Mouse (Mus musculus) left cerebral cortex, adult 11 months (tissue): Measurements from ENCODE around the gene Bcl11a.

Source experiments
- DNase-seq: peaks from one replicate; pipeline ENCODE4 v3.0.0; 2022; ENCODE audit warnings: low spot score

Gene Bcl11a

DNA sequence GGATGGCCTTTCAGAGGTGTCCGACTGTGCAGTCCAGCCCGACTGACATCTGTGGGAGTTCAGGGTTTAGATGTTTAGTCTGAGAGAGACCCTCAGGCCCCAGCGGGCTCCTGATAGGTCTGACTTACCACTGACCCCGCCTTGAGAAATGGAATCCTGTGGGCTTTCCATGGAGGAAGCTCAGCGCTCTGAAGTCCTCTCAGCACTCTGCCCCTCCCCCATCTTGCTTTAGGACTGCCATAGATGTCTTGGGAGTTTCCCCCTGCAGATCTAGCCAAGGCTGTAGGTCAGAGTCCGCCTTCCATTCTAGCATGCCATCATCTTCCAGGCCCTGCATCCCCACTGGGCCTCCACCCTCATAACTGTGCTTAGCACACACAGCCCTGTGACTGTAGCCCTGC lies 131.1 kb downstream of the Bcl11a start:
- DNase-seq, result no peak

DNA sequence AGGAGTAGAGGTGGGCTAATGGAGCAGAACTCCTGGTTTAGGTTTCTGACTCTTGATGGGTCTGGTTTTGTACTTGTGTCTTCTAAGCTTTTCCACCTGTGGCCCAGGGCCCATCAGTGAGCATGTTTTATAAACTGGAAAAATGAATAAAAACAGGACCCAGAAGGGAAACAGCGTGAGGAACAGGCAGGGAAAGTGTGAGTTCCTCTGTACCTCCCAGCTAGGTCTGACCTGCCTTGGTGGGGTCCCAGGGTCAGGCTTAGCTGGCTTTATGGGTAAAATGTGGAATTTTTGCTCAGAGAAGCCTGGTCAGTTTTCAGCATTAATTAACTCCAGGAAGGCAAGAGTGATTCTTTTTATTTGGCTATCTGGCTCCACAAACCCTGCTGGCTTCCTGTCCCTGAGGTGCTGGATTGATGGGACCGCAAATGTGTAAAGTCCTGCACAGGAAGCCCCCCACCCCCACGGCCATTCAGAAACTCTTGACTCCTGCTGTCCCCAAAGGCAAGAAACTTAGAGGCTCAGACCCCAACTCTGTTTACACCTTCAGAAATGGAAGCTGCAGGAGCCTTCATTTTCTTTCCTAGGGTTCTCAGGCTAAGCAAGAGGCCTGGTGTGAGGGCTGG lies 136.8 kb downstream of the Bcl11a start:
- no peak for DNase-seq

DNA sequence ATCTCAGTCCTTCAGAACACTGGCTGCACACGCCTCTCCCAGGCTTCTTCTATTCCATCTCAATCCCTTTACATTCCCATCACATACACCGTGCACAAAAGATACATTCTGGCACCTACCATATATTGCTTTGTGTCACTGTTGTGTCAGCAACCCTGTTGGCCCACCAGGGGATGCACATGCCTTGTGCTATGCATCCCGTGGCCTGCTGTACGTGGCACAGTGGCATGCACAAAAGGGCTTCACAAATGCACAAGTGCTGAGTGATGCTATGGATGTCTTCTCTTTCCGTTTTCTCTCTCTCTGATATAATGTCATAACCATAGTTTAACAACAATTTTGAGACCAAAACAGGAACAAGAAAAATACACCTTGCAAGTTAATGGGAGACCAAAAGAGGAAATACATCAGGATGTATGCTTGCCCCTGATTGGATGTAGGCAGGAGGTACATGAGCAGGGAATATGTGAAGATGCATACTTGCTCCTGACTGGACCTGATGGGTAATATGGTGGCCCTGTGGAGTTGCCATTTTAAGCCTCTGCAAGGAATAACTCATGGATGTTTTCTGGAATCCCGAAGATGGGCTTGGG lies 140.0 kb downstream of the Bcl11a start:
- DNase-seq, result no peak

DNA sequence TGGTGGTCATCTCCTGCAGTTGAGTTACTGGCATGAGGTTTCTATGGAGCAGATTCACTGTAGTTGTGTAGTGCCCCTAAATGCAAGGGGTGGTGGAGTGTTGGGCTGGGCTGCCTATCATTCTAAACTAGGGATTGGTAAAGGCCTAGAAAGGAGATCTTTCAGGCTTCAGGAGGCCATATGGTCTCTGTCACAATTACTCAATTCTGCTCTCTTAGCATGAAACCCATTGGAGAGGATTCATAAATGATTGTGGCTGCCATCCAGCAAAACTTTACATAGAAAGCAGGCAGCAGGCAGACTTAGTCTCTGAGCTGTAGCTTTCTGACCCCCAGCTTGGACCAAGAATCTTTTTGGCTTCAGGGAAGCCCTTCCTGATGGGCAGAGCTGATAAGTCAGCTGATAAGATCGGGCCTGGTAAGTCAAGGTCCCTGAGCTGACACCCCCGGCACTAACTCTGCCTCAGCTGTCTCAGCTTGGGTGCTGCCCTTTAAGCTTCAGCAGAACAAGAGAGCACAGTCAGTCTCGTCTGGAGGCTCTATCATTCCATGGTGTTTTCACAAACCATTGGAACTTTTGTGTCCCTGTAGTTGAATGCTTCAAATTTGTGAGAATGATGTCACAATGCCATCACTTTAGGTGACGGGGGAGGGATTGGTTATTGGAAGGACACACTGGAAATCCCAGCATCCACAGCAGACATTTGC lies 143.9 kb downstream of the Bcl11a start:
- DNase-seq, result no peak
